Mouse (Mus musculus): ENCODE results near the gene Jade3.

DNA sequence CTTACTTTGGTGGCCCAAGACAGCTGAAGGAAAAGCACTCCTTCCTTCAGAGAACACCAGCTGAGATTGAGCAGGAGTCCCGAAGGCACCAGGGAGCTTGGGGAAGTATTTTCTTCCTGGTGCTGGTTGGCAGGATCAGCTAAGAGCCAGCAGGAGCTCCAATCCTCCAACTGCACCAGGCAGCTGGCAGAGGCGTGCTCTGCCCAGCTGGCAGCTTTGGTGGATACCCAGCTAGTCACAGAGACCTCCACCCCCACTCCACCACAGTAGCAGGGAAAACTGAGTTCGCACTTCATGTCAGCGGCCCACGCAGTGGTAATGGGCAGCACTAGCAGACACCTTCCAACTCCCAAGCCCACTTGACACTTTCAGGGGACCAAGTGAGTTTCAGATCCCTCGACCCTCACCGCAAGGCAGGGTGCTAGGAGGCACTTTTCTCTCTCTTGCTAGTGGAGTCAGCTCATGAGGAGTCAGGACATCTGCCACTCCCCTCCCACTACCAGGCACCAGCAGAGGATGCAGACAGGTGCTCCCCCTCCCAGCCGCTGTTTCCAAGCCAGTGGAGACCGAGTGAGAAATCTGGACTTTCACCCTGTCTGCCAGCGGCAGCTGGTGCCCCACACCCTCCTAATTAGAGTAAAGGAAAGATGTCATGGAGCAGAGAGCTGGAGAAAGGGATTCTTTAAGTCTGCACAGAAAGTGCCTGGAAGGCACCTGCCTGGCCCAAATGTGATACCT, 10.4 kb upstream of the Jade3 start:
- TF ChIP-seq EP300 (IDR thresholded peaks at IDR 0.05; ENCODE audit: low read depth in 1 of 2, low read length in 2 of 2), result no peak
- TF ChIP-seq TBP (IDR thresholded peaks at IDR 0.05; ENCODE audit: low read depth, low read length), result no peak
- TF ChIP-seq MEF2A (IDR thresholded peaks at IDR 0.05; ENCODE audit: extremely low read depth, insufficient replicate concordance, low read depth, low read length, poor library complexity, severe bottlenecking), result no peak
- TF ChIP-seq SIN3A (IDR thresholded peaks at IDR 0.05; ENCODE audit: low read length), result no peak
- TF ChIP-seq CTCF (IDR thresholded peaks at IDR 0.05 in 2 of 3, conservative IDR thresholded peaks at IDR 0.05 in 1 of 3; ENCODE audit: control insufficient read depth in 1 of 3, insufficient read depth in 1 of 3, low read depth in 2 of 3, low read length in 3 of 3, poor library complexity in 1 of 3, severe bottlenecking in 1 of 3), result no peak
- no peak for TF ChIP-seq POLR2A (IDR thresholded peaks at IDR 0.05; ENCODE audit: control insufficient read depth in 1 of 2, insufficient read depth in 1 of 2, low read depth in 1 of 2, low read length in 2 of 2, poor library complexity in 1 of 2)
- no peak for TF ChIP-seq POLR2AphosphoS2 (IDR thresholded peaks at IDR 0.05; ENCODE audit: low read length)
- no peak for TF ChIP-seq HCFC1 (IDR thresholded peaks at IDR 0.05; ENCODE audit: low read depth, low read length)
- no peak for TF ChIP-seq USF1 (IDR thresholded peaks at IDR 0.05; ENCODE audit: low read depth, low read length)
- no peak for TF ChIP-seq NRF1 (IDR thresholded peaks at IDR 0.05; ENCODE audit: insufficient read depth, low read depth, low read length, poor library complexity, severe bottlenecking)

All from MEL (cell line).